Comparison of ENCODE assay signal across 8 mouse cellular contexts in genomic region chr12:87040166-87040565, GRCm38 (mm10). TPM values are rescaled to one million over a fixed set of nuclear protein-coding genes. Genes with fewer than 3 reads are reported as not detected.
A peak's percentile ranks its signal among the peaks of the same experiment; 100 is the strongest.
DNase-seq lines count a peak whose midpoint lies in the region.
"Had no signal": no experiment of that assay in that cellular context is flagged by ENCODE, and none has a peak within 500 bp of the region (broad histone marks: within the 10 kb centered on the region; RNA-seq: fewer than 3 reads in every experiment).

No protein-coding gene starts in this region.

- peak; percentile 44 for DNase-seq in heart, postnatal 4 days
- DNase-seq in heart, adult 11 months, result no peak
- DNase-seq in 416B (ENCODE audit: low read depth), result peak; percentile 35
- peak; percentile 6 for DNase-seq in Muller cell, postnatal 12 days (ENCODE audit: inconsistent ontology term)
- DNase-seq in embryo, embryonic 11 days, result peak; percentile 52
- no peak for DNase-seq in gastrocnemius, adult 18-20 months (ENCODE audit: low spot score)
- no peak for DNase-seq in right cerebral cortex, postnatal 4 days

RNA-seq across cellular contexts. Expression of gene Tmem63c, which starts 19.0 kb away (rescaled TPM):
- under 1 TPM; 0.18 to 0.50 TPM for total RNA-seq in heart, postnatal 4 days (2021)
- not detected for total RNA-seq in gastrocnemius, adult 18-20 months (2021)

RNA-seq across cellular contexts. Expression of gene Zdhhc22, which starts 49.9 kb away (rescaled TPM):
- not detected for total RNA-seq in heart, postnatal 4 days (2021)
- total RNA-seq in gastrocnemius, adult 18-20 months (2021), result not detected
- total RNA-seq: ES-E14 had no signal

Comparison
In these comparisons a context has a peak if more than half of its experiments do, and no peak if none do; other contexts are left out.
1. DNase-seq: peak in heart, postnatal 4 days (single experiment), 416B (single experiment), Muller cell, postnatal 12 days (single experiment) and embryo, embryonic 11 days (single experiment); none in heart, adult 11 months (single experiment), gastrocnemius, adult 18-20 months (single experiment) and right cerebral cortex, postnatal 4 days (single experiment).